Mouse (Mus musculus): ENCODE measurements around the gene Actrt2. TPM values are rescaled to one million over a fixed set of nuclear protein-coding genes. Genes with fewer than 3 reads are reported as not detected.

The Actrt2 gene
- polyA plus RNA-seq, 1 experiment from 2014 or later = not detected

GRCm38 (mm10) chr4:154698021-154698590 lies 30.4 kb upstream of the Actrt2 start:
- peaks cover 4% of the 10 kb centered on the region; the same call in 1 of the 2 replicates for H3K4me1 ChIP-seq (ENCODE audit: control insufficient read depth, insufficient read depth, low read length)
- no peak overlapping the region for H3K9ac ChIP-seq (replicated peaks; ENCODE audit: low read length)
- H3K27me3 ChIP-seq (ENCODE audit: control insufficient read depth, insufficient read depth, low read length) = no peaks in the 10 kb centered on the region
- H3K27ac ChIP-seq (replicated peaks; ENCODE audit: low read depth, low read length) = no peak overlapping the region
- 79% methylated on average over 16 of the region's 16 CpGs for WGBS
- no peaks in the 10 kb centered on the region for H3K9me3 ChIP-seq (replicated peaks; ENCODE audit: control insufficient read depth, low read length)
- no peak overlapping the region for H3K4me3 ChIP-seq (ENCODE audit: low read depth, low read length)
- H3K4me2 ChIP-seq (ENCODE audit: low read depth, low read length) = no peak overlapping the region
- H3K36me3 ChIP-seq (replicated peaks; ENCODE audit: control insufficient read depth, insufficient read depth, low read depth, low read length) = no peaks in the 10 kb centered on the region
- ATAC-seq (replicated peaks; ENCODE audit: insufficient number of reproducible peaks, low FRiP score, low TSS enrichment, low read depth) (no peak), DNase-seq (ENCODE audit: low spot score) (no peak)

- H3K4me1 ChIP-seq (ENCODE audit: control insufficient read depth, insufficient read depth, low read length) = peaks cover 4% of the 10 kb centered on the region; the same call in 1 of the 2 replicates
- no peak overlapping the region for H3K27ac ChIP-seq (replicated peaks; ENCODE audit: low read depth, low read length)
- ATAC-seq (replicated peaks; ENCODE audit: insufficient number of reproducible peaks, low FRiP score, low TSS enrichment, low read depth) (no peak), DNase-seq (ENCODE audit: low spot score) (no peak)
- no peaks in the 10 kb centered on the region for H3K27me3 ChIP-seq (ENCODE audit: control insufficient read depth, insufficient read depth, low read length)
- H3K9ac ChIP-seq (replicated peaks; ENCODE audit: low read length) = no peak overlapping the region
- H3K4me3 ChIP-seq (ENCODE audit: low read depth, low read length) = no peak overlapping the region
- WGBS = 82% methylated on average over 5 of the region's 5 CpGs
- H3K9me3 ChIP-seq (replicated peaks; ENCODE audit: control insufficient read depth, low read length) = no peaks in the 10 kb centered on the region
- H3K4me2 ChIP-seq (ENCODE audit: low read depth, low read length) = no peak overlapping the region
- no peaks in the 10 kb centered on the region for H3K36me3 ChIP-seq (replicated peaks; ENCODE audit: control insufficient read depth, insufficient read depth, low read depth, low read length)
These were observed 29.8 kb upstream of the Actrt2 start for GRCm38 (mm10) chr4:154697476-154697875.

- H3K4me2 ChIP-seq (ENCODE audit: low read depth, low read length) = no peak overlapping the region
- DNase-seq (ENCODE audit: low spot score) (no peak), ATAC-seq (replicated peaks; ENCODE audit: insufficient number of reproducible peaks, low FRiP score, low TSS enrichment, low read depth) (no peak)
- H3K4me1 ChIP-seq (ENCODE audit: control insufficient read depth, insufficient read depth, low read length) = peaks cover 4% of the 10 kb centered on the region; the same call in 1 of the 2 replicates
- no peak overlapping the region for H3K27ac ChIP-seq (replicated peaks; ENCODE audit: low read depth, low read length)
- H3K36me3 ChIP-seq (replicated peaks; ENCODE audit: control insufficient read depth, insufficient read depth, low read depth, low read length) = no peaks in the 10 kb centered on the region
- H3K9ac ChIP-seq (replicated peaks; ENCODE audit: low read length) = no peak overlapping the region
- H3K27me3 ChIP-seq (ENCODE audit: control insufficient read depth, insufficient read depth, low read length) = no peaks in the 10 kb centered on the region
- H3K9me3 ChIP-seq (replicated peaks; ENCODE audit: control insufficient read depth, low read length) = no peaks in the 10 kb centered on the region
- H3K4me3 ChIP-seq (ENCODE audit: low read depth, low read length) = no peak overlapping the region
- WGBS = 69% methylated on average over 5 of the region's 5 CpGs
These were observed 28.9 kb upstream of the Actrt2 start for GRCm38 (mm10) chr4:154696552-154696951.

- no peak overlapping the region for H3K9ac ChIP-seq (replicated peaks; ENCODE audit: low read length)
- H3K4me3 ChIP-seq (ENCODE audit: low read depth, low read length) = no peak overlapping the region
- H3K9me3 ChIP-seq (replicated peaks; ENCODE audit: control insufficient read depth, low read length) = no peaks in the 10 kb centered on the region
- no peaks in the 10 kb centered on the region for H3K36me3 ChIP-seq (replicated peaks; ENCODE audit: control insufficient read depth, insufficient read depth, low read depth, low read length)
- WGBS = 16% methylated on average over 4 of the region's 4 CpGs
- ATAC-seq (replicated peaks; ENCODE audit: insufficient number of reproducible peaks, low FRiP score, low TSS enrichment, low read depth) = no peak; the same call in 1 of the 2 replicates
- H3K27me3 ChIP-seq (ENCODE audit: control insufficient read depth, insufficient read depth, low read length) = no peaks in the 10 kb centered on the region
- H3K4me1 ChIP-seq (ENCODE audit: control insufficient read depth, insufficient read depth, low read length) = peaks cover 4% of the 10 kb centered on the region; the same call in 1 of the 2 replicates
- no peak overlapping the region for H3K27ac ChIP-seq (replicated peaks; ENCODE audit: low read depth, low read length)
- no peak overlapping the region for H3K4me2 ChIP-seq (ENCODE audit: low read depth, low read length)
- DNase-seq (ENCODE audit: low spot score) = peak; percentile 70
These were observed 28.5 kb upstream of the Actrt2 start for GRCm38 (mm10) chr4:154696146-154696545.

- Histone ChIP-seq H3K9me3 (replicated peaks; ENCODE audit: control insufficient read depth, low read length) (no peaks in the 10 kb centered on the region), H3K9ac (replicated peaks; ENCODE audit: low read length) (no peak overlapping the region), H3K4me1 (ENCODE audit: control insufficient read depth, insufficient read depth, low read length) (peaks cover 4% of the 10 kb centered on the region; the same call in 1 of the 2 replicates), H3K4me3 (ENCODE audit: low read depth, low read length) (no peak overlapping the region), H3K36me3 (replicated peaks; ENCODE audit: control insufficient read depth, insufficient read depth, low read depth, low read length) (no peaks in the 10 kb centered on the region), H3K27ac (replicated peaks; ENCODE audit: low read depth, low read length) (no peak overlapping the region), H3K27me3 (ENCODE audit: control insufficient read depth, insufficient read depth, low read length) (no peaks in the 10 kb centered on the region), H3K4me2 (ENCODE audit: low read depth, low read length) (no peak overlapping the region)
- ATAC-seq (replicated peaks; ENCODE audit: insufficient number of reproducible peaks, low FRiP score, low TSS enrichment, low read depth) (no peak), DNase-seq (ENCODE audit: low spot score) (no peak)
- 89% methylated on average over 5 of the region's 5 CpGs for WGBS
These were observed 26.7 kb upstream of the Actrt2 start for GRCm38 (mm10) chr4:154694361-154694760.

GRCm38 (mm10) chr4:154693348-154694015 lies 25.8 kb upstream of the Actrt2 start:
- H3K9ac ChIP-seq (replicated peaks; ENCODE audit: low read length) = no peak overlapping the region
- H3K9me3 ChIP-seq (replicated peaks; ENCODE audit: control insufficient read depth, low read length) = no peaks in the 10 kb centered on the region
- H3K4me3 ChIP-seq (ENCODE audit: low read depth, low read length) = no peak overlapping the region
- peak; percentile 29; the same call in 1 of the 2 replicates for ATAC-seq (replicated peaks; ENCODE audit: insufficient number of reproducible peaks, low FRiP score, low TSS enrichment, low read depth)
- H3K36me3 ChIP-seq (replicated peaks; ENCODE audit: control insufficient read depth, insufficient read depth, low read depth, low read length) = no peaks in the 10 kb centered on the region
- 32% methylated on average over 20 of the region's 20 CpGs for WGBS
- H3K27ac ChIP-seq (replicated peaks; ENCODE audit: low read depth, low read length) = 0 out of 2 replicates have a peak overlapping the region, but pooled peaks have one; percentile 1
- no peaks in the 10 kb centered on the region for H3K27me3 ChIP-seq (ENCODE audit: control insufficient read depth, insufficient read depth, low read length)
- DNase-seq (ENCODE audit: low spot score) = peak; percentile 74
- H3K4me1 ChIP-seq (ENCODE audit: control insufficient read depth, insufficient read depth, low read length) = peaks cover 4% of the 10 kb centered on the region; the same call in 1 of the 2 replicates
- H3K4me2 ChIP-seq (ENCODE audit: low read depth, low read length) = no peak overlapping the region

- Histone ChIP-seq H3K36me3 (replicated peaks; ENCODE audit: control insufficient read depth, insufficient read depth, low read depth, low read length) (no peaks in the 10 kb centered on the region), H3K9me3 (replicated peaks; ENCODE audit: control insufficient read depth, low read length) (no peaks in the 10 kb centered on the region), H3K4me1 (ENCODE audit: control insufficient read depth, insufficient read depth, low read length) (no peaks in the 10 kb centered on the region), H3K9ac (replicated peaks; ENCODE audit: low read length) (no peak overlapping the region), H3K27me3 (ENCODE audit: control insufficient read depth, insufficient read depth, low read length) (no peaks in the 10 kb centered on the region), H3K27ac (replicated peaks; ENCODE audit: low read depth, low read length) (no peak overlapping the region), H3K4me2 (ENCODE audit: low read depth, low read length) (no peak overlapping the region), H3K4me3 (ENCODE audit: low read depth, low read length) (no peak overlapping the region)
- DNase-seq (ENCODE audit: low spot score) = no peak
- 78% methylated on average over 5 of the region's 5 CpGs for WGBS
- no peak for ATAC-seq (replicated peaks; ENCODE audit: insufficient number of reproducible peaks, low FRiP score, low TSS enrichment, low read depth)
These were observed 15.5 kb upstream of the Actrt2 start for GRCm38 (mm10) chr4:154683068-154683752.

GRCm38 (mm10) chr4:154682311-154682710 lies 14.6 kb upstream of the Actrt2 start:
- WGBS = 51% methylated on average over 14 of the region's 14 CpGs
- H3K27ac ChIP-seq (replicated peaks; ENCODE audit: low read depth, low read length) = no peak overlapping the region
- H3K27me3 ChIP-seq (ENCODE audit: control insufficient read depth, insufficient read depth, low read length) = no peaks in the 10 kb centered on the region
- ATAC-seq (replicated peaks; ENCODE audit: insufficient number of reproducible peaks, low FRiP score, low TSS enrichment, low read depth) = no peak
- H3K4me1 ChIP-seq (ENCODE audit: control insufficient read depth, insufficient read depth, low read length) = no peaks in the 10 kb centered on the region
- H3K36me3 ChIP-seq (replicated peaks; ENCODE audit: control insufficient read depth, insufficient read depth, low read depth, low read length) = no peaks in the 10 kb centered on the region
- no peak overlapping the region for H3K4me3 ChIP-seq (ENCODE audit: low read depth, low read length)
- no peaks in the 10 kb centered on the region for H3K9me3 ChIP-seq (replicated peaks; ENCODE audit: control insufficient read depth, low read length)
- no peak for DNase-seq (ENCODE audit: low spot score)
- H3K4me2 ChIP-seq (ENCODE audit: low read depth, low read length) = no peak overlapping the region
- no peak overlapping the region for H3K9ac ChIP-seq (replicated peaks; ENCODE audit: low read length)

Data from embryonic facial prominence, embryonic 11.5 days (tissue).